Mouse (Mus musculus): Measurements from ENCODE around the gene Ppp3ca.

GRCm38 (mm10) chr3:136761292-136761978 is 91.5 kb downstream of the Ppp3ca start:
- TF ChIP-seq CTCF (IDR thresholded peaks at IDR 0.05; ENCODE audit: low read depth, low read length) (no peak), POLR2A (IDR thresholded peaks at IDR 0.05; ENCODE audit: insufficient read depth, low read length) (no peak), EP300 (IDR thresholded peaks at IDR 0.05; ENCODE audit: insufficient read depth, low read depth, low read length) (no peak)

Measured in ES-Bruce4 (cell line).